10 mouse cellular contexts compared by ENCODE assay signal in genomic region chr13:32008116-32008641, GRCm38 (mm10).
DNase-seq lines count a peak whose midpoint lies in the region; ATAC-seq and TF ChIP-seq lines count a peak whose summit lies in the region.
"Had no signal": no experiment of that assay in that cellular context is flagged by ENCODE, and none has a peak within 500 bp of the region (broad histone marks: within the 10 kb centered on the region; RNA-seq: fewer than 3 reads in every experiment).

No protein-coding gene starts in this region.

- H3K9ac ChIP-seq in neural tube, embryonic 13.5 days, result no peak overlapping the region
- no peak overlapping the region for H3K9ac ChIP-seq in heart, postnatal 0 days (replicated peaks; ENCODE audit: low read depth, low read length)
- H3K9ac ChIP-seq: liver, embryonic 15.5 days had no signal

- intact Hi-C loops in heart, postnatal 25 days (cut with DNase I), result loop anchor here (5.0 kb wide), 1 partner anchor 201 kb away; the partner anchor contains the start of gene Foxc1

- TF ChIP-seq EP300 in heart, postnatal 0 days (IDR thresholded peaks at IDR 0.05; ENCODE audit: low read depth), result no peak

- H3K27me3 ChIP-seq in neural tube, embryonic 13.5 days, result no peaks in the 10 kb centered on the region
- H3K27me3 ChIP-seq in heart, postnatal 0 days (ENCODE audit: control insufficient read depth, insufficient read depth, low read length), result no peaks in the 10 kb centered on the region
- H3K27me3 ChIP-seq: liver, embryonic 15.5 days had no signal

- H3K4me3 ChIP-seq in neural tube, embryonic 13.5 days, result no peak overlapping the region
- H3K4me3 ChIP-seq in heart, postnatal 0 days (ENCODE audit: low read depth, low read length), result peak overlapping the region; percentile 13; the same call in 1 of the 2 replicates
- H3K4me3 ChIP-seq: liver, embryonic 15.5 days had no signal

- H3K36me3 ChIP-seq in neural tube, embryonic 13.5 days, result no peaks in the 10 kb centered on the region
- no peaks in the 10 kb centered on the region for H3K36me3 ChIP-seq in heart, postnatal 0 days (replicated peaks; ENCODE audit: control insufficient read depth, insufficient read depth, low read length)
- H3K36me3 ChIP-seq: liver, embryonic 15.5 days had no signal

- no peaks in the 10 kb centered on the region for H3K4me1 ChIP-seq in neural tube, embryonic 13.5 days (replicated peaks)
- no peaks in the 10 kb centered on the region for H3K4me1 ChIP-seq in heart, postnatal 0 days (ENCODE audit: control insufficient read depth, insufficient read depth)
- H3K4me1 ChIP-seq: liver, embryonic 15.5 days had no signal

- no peak overlapping the region for H3K4me2 ChIP-seq in neural tube, embryonic 13.5 days
- H3K4me2 ChIP-seq in heart, postnatal 0 days (ENCODE audit: low read depth, low read length), result peak overlapping the region; percentile 46
- H3K4me2 ChIP-seq: liver, embryonic 15.5 days had no signal

- peak overlapping the region; percentile 53 for H3K27ac ChIP-seq in neural tube, embryonic 13.5 days (replicated peaks)
- H3K27ac ChIP-seq in heart, postnatal 0 days (ENCODE audit: low read depth), result peak overlapping the region; percentile 65
- H3K27ac ChIP-seq: liver, embryonic 15.5 days had no signal

- 58% methylated on average over 7 of the region's 7 CpGs for WGBS in neural tube, embryonic 13.5 days
- 43% methylated on average over 7 of the region's 7 CpGs for WGBS in heart, postnatal 0 days

- no peaks in the 10 kb centered on the region for H3K9me3 ChIP-seq in neural tube, embryonic 13.5 days
- no peaks in the 10 kb centered on the region for H3K9me3 ChIP-seq in heart, postnatal 0 days (replicated peaks; ENCODE audit: control insufficient read depth, low read length)
- H3K9me3 ChIP-seq: liver, embryonic 15.5 days had no signal

- no peak for ATAC-seq in neural tube, embryonic 13.5 days (ENCODE audit: low read depth)
- ATAC-seq in heart, postnatal 0 days (ENCODE audit: insufficient read depth, low read depth), result no peak

- DNase-seq in heart, adult 11 months, result peak; percentile 84
- DNase-seq in heart, postnatal 25 days (ENCODE audit: low spot score), result no peak
- DNase-seq in neural tube, embryonic 10.5 days (ENCODE audit: extremely low spot score, low spot score), result no peak
- DNase-seq in heart, postnatal 0 days (ENCODE audit: low spot score), result no peak
- DNase-seq in urinary bladder, postnatal 36 days (ENCODE audit: low spot score in 2 of 2), result no peak
- DNase-seq in layer of hippocampus, postnatal 10 days (ENCODE audit: low spot score in 2 of 2), result no peak
- no peak for DNase-seq in ovary, postnatal 10 days (ENCODE audit: low spot score)
- DNase-seq: cerebellum, adult 11 months had no signal

- no peak for TF ChIP-seq CTCF in heart, postnatal 0 days (IDR thresholded peaks at IDR 0.05; ENCODE audit: low read depth)
